Mouse (Mus musculus) large intestine, adult 2 months (tissue): ENCODE results near the gene Glyctk. TPM values are rescaled to one million over a fixed set of nuclear protein-coding genes. Genes with fewer than 3 reads are reported as not detected.

ENCODE experiments used
- DNase-seq: peaks from one replicate; pipeline ENCODE4 v3.0.0-alpha.2; 2012; ENCODE audit warnings: low read depth, low spot score
- WGBS: fragments of 180-500 bp; shearing (Covaris S2); methylation state at CpG from one replicate; pipeline ENCODE4 v1.1.7; 2018; 5-methylcytosine and 5-hydroxymethylcytosine counted together
- polyA plus RNA-seq: library from polyadenylated mRNA; depleted of rRNA; stranded (reverse); fragments of >200 nt; gene quantifications from 2 replicates; pipeline ENCODE4 v1.2.3, GENCODE M21; 2012; rRNA removed

The Glyctk gene
- polyA plus RNA-seq, result 6.7 and 15.6 TPM in 2 replicates

DNA sequence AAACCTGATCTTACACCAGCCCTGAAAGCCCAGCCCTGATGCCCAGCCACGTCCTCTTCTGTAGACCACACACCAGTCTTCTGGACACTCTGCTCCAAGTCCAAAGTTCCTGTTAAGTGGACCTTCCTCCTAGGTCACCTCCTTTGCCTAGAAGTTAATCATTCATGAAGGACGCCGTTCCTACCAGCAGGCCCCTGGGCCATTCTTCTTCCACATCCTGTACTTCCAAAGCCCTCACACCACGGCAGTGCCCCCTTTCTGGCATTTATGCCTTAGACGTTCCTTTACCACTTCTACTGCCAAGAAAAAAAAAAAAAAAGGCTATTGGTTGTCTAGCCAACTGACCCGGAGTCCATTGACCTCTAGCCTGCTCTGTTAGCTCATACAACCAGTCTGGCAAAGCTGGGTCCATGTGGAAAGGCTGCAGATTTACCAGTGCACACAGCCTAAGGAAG is at the start of gene Glyctk:
Glyctk (minus strand) TSS at position 102 of the 455 bp plus-strand sequence.
- 51% methylated on average over 6 of the region's 6 CpGs for WGBS
- DNase-seq, result no peak

GRCm38 (mm10) chr9:106206515-106206914 is 48.6 kb upstream of the Glyctk start:
- DNase-seq, result no peak
- 75% methylated on average over 2 of the region's 2 CpGs for WGBS

DNA sequence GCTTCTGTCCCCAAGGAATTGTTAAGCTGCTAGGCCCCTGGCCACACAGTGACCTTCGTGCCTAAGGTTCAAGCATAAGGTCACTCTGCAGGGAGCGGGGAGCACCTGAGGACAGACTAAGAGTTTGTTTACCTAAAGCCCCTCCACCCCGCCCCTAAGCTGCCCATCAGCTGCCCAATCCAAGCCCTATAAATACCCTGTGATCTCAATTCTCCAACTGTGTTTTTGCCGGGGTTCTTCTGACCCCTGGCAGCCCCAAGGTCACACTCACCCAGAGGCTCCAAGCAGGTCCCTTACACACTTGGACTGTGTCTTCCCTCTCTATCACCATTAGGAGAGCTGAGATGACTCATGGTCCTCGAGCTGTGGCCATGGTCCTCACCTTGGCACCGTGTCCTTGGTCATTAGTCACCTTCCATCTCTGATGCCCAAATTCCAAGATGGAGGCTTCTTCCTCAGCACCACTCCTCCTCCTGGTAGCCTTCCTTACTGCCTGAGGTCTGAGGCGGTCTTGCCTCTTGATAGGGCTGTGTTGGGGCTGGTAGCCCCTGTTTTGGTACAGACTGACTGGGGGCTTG is 47.9 kb upstream of the Glyctk start:
- DNase-seq, result no peak
- 74% methylated on average over 7 of the region's 7 CpGs for WGBS

DNA sequence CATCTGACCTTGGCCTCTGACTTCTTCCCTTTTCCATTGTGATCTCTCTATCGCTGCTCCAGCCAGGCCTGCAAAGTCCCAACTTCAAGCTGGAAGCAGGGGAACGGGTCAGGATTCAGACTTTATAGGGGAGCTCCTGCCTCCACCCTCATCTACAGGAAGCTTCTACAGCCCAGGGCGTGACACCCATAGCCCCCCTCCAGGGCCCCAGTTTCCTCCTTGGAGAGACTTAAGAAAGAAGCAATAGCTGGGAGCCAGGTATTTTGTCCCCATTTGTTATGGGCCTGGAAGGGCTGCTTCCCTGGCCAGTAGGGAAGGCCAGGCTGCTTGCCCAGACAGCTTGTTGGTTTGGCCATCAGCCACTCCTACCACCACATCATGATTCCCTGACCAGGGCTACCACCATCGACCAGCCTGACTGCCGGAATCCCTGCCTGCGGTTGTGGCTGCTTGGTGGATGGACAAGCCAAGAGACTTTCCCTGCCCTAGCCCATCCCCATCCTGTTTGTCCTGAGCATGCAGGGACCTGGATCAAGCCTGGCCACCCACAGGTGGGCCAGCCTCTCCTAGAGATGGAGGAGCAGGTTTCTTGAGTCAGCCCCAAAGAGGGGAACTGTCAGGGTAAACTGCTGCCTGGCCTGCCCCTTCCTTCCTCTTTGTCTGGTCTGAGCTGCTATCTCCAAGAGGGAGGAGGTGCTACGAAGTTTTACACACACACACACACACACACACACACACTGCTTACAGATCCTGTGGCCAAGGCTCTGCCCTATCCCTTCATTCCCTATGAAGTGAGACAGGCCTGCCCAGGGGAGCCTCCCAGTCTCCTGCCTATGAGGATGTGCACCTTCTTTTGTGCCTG is 46.3 kb upstream of the Glyctk start:
- DNase-seq, result no peak
- 57% methylated on average over 7 of the region's 7 CpGs for WGBS

DNA sequence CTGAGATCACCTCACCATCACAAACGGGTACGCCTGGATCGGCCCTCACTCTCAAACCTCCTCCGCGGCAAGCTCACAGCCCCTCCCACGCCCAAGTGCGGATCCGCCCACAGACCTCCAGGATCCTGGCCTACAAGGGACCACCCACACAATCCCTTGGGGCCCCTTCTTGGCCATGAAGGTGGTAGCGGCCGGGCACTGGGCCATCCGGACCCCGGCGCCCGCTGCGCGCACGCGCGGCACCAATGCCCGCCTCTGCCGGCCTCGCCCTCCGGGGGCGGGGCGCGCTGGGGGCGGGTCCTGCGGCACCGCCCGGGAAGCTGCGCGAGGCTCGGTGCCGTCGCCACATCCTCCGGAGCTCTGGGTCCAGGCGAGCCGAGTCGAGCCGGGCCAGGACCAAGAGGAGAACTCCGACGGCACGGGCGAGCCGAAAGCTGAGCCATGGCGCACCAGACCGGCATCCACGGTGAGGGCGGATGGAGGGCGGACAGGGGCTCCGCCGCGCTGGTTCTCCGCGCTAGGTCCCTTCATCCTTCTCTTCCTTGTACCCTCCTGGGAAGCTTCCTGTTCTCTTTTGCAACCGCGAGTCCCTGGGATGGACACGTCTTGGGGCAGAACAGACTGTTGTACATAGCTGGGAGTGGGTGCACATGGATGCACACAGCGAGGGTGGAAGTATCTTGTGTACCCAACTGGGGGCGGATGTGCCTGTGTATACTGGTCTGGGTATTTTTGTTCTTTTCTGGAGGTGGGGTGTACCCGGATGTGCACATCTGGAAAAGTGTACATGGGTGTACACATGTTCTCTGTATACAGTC is 45.1 kb upstream of the Glyctk start, which contains the start of gene Twf2:
Twf2 (plus strand) TSS at position 290 of the 818 bp plus-strand sequence.
- 2% methylated on average over 61 of the region's 61 CpGs for WGBS

DNA sequence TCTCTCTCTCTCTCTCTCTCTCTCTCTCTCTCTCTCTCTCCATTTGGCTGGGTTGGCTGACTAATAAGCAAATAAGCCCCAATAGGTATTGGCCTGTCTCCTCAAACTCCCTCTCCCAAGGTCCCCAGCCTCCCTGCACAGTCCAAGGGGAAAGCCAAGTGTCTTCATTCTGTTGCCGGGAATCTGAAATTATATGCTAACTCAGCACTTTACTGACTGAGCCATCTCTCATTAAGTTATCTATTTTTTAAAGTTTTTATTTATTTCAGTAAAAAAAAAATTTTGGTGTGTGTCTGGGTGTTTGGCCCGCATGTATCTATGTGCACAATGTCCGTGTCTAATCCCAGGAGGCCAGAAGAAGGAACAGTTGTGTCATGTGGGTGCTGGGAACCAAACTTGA is 44.0 kb upstream of the Glyctk start:
- 85% methylated on average over 3 of the region's 3 CpGs for WGBS

More for the DNA sequence above, 45.1 kb upstream of the Glyctk start, which contains the start of gene Twf2:
- DNase-seq, result peak; percentile 50

DNA sequence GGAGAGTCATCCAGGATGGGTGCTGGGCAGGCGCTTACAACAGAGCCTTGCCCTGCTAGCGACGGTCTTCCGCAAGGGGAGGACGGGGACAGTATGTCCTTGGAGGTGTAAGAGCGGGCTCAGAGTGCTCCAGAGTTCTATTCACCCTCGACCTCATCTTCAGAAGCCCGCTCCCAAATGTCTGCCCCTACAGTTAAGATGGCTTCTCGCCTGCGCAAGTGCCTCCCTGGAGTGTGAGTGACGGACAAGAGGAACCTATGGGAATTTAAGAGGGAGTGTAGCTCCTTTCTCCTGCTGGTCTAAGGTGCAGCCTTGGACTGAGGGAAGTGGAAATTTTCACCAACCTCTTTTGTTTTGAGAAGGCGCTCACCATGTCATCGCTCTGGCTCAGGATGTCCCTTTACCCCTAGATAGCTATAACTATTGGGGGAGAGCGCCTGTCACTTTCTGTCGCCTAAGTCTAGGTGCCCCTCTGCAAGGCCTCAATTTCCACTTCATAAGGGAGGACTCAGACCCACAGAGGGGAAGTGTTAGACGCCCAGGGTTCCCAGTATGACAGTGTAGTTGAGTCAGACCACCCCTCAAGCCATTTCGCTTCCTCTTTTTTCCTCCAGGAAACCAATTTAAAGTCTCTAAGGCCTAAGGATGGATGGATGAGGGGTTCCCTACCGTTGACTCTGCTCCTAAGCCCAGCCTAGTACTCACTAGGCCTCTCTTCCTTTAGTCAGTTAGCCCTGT is 41.8 kb upstream of the Glyctk start, which contains the start of gene Ppm1m:
Ppm1m (minus strand) TSS at position 212 of the 738 bp plus-strand sequence.
- no peak for DNase-seq
- WGBS, result 69% methylated on average over 18 of the region's 18 CpGs

More for the DNA sequence above, 44.0 kb upstream of the Glyctk start:
- no peak for DNase-seq

DNA sequence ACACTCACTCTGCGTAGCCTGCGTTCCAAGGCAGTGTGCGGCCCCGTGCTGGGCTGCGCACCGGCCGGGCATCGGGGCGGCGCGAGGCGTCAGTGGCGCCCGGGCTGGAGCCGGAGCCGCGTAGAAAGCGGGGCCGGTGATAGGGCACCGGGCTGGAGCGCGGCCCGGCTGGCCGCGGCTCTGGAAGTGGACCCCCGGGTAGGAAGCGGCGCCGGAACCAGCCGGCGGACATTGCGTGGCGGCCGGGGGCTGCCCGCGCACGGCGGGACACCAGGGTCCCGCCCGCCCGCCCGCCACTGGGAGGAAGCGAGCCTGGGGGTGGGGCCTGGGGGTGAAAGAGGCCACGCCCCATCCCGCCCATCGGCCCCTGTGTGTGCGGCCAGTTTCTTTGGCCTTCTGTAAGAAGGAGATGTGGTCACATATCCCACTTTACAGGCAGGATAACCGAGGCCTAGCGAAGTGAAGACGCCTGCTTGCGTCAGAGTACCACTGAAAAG is 41.1 kb upstream of the Glyctk start:
- peak; percentile 38 for DNase-seq
- 1% methylated on average over 40 of the region's 51 CpGs for WGBS

DNA sequence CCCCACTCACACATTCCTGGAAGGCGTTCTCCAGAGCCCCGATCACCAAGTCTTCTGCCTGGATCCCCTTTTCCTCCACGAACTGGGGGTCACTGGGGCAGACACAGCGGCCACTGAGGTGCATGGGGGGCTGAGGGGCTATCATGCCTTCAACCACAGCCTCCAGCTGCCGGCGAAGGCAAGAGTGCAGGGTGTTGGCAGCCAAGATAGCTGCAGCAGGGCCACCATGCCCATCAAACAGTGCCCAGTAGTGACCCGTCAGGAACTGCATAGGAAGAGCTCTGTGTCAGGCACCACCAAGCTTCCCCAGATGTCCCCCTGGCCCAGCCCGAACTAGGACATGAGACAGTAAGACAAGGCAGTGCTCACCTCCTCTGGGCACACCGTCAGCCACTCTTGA is 39.8 kb upstream of the Glyctk start:
- no peak for DNase-seq

GRCm38 (mm10) chr9:106197081-106197713 is 39.3 kb upstream of the Glyctk start:
- 70% methylated on average over 3 of the region's 3 CpGs for WGBS
- DNase-seq, result no peak

More for the DNA sequence above, 39.8 kb upstream of the Glyctk start:
- 88% methylated on average over 9 of the region's 9 CpGs for WGBS

- 85% methylated on average over 8 of the region's 8 CpGs for WGBS
- no peak for DNase-seq
These were observed 37.8 kb upstream of the Glyctk start for GRCm38 (mm10) chr9:106195693-106196092.

GRCm38 (mm10) chr9:106193930-106194807 is 36.2 kb upstream of the Glyctk start:
- 85% methylated on average over 8 of the region's 8 CpGs for WGBS
- DNase-seq, result no peak

DNA sequence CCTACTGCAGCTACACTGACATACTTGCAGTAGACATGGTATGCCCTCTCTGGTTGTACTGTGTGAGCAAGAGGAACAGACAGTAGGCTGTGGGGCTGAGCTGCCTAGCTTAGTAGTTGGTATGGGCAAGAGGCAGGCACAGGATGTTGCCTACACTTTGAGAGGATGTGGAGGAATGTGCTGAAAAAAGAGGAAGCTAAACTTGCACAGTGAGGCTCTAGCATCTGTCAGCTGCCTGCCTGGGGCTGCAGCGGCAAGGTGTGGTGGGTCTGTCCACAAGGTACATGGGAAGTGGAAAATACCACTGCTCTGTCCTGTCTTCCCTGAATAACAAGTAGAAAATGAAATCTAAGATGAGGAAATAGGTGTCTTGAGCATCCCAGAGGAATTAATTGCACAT is 35.1 kb upstream of the Glyctk start:
- 86% methylated on average over 1 of the region's 1 CpGs for WGBS
- no peak for DNase-seq

DNA sequence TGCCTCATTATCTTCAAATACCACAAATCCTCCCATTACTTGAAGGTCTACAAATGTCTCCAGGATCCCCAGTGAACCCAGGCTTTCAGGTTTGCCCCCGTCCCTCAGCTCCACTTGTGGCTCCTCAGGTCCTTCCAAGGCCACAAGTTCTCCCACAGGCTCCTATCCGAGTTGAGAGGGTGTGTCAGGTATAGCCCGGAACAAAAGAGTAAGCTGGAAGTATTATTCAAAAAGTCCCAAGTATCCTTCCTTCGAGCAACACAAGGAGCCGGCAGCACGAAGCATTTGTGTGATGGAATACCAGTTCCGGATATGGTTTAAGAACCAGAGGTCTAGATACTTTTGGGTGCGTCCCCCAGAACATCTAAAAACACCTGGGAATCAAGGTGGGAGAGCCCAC is 34.1 kb upstream of the Glyctk start:
- DNase-seq, result no peak
- WGBS, result 91% methylated on average over 8 of the region's 8 CpGs

DNA sequence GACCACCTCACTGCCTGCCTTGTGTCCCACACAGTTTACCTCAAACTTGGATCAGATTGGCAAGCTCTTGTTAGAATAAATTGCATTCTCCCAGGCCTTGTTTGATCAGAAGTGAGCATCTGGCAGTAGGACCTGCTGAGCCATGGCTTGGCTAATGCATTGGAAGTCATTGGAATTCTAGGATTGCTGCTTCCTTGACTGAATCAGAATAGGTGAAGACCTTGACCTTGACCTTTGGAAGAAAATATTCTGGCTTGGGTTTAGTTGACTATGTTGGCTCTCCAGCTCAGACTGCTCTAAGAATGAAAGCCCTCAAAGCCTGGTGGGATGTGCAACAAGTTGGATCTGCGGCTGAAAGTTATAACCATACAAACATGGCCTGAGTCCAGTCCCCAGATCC is 33.4 kb upstream of the Glyctk start:
- 79% methylated on average over 1 of the region's 1 CpGs for WGBS
- no peak for DNase-seq

DNA sequence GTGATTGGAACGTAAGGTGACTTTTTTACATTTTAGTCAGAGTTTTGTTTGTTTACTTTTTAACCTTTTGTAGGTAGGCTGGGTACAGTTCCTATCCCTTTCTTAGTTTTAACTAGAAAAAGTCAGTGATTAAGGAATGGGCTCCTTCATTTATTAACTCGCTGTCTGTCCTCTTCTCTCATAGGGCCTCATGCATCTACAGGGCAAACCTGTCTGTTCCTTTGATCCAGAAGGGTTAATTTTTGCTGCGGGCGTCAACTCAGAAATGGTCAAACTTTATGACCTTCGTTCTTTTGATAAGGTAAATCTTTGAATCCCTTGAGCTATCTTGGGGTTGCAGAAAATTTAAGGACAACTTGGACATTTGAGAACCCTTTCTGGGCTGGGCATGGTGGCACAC is 26.1 kb upstream of the Glyctk start:
- 67% methylated on average over 5 of the region's 5 CpGs for WGBS
- no peak for DNase-seq

DNA sequence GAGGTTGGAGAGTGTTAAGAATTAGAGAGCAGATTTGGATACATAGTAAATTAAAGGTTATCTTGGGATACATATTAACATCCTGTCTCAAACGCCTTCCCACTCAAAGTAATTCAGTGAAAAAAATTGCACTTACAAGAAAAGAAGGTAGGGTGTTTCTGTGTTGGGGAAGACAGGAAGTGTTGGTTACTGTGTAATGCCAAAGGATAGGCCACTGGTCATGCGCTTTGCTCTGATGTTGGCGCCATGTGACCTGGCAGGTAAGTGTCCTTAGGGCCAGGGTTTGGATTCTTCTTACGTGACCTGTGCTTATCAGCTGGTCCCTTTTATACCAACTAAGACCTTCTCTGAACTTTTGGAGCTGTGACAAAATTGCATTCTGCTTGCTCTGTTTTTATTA is 24.2 kb upstream of the Glyctk start:
- DNase-seq, result no peak
- WGBS, result 82% methylated on average over 4 of the region's 4 CpGs

DNA sequence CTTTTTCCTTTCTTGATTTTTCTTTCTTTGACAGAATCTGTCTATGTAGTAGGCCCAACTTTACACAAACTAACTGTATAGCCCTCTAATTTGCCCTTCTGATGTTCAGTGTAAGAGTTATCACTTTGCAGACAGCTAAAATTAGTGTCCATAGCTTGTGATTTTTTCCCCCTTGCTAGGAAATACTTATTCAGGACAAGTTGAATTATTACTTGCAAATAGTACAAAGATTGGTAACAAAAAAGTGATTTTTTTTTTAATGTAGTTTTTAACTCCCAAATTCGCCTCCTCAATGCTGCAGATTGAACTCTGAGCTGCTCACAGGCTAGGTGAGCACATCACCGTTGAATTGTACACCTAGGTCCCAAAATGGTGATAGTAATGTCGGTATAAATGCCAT is 22.0 kb upstream of the Glyctk start:
- no peak for DNase-seq
- WGBS, result 90% methylated on average over 3 of the region's 3 CpGs
